Mouse (Mus musculus) embryonic facial prominence, embryonic 12.5 days (tissue): ENCODE measurements at regions not wholly inside any gene's neighbourhood (a gene's known extent, or its start where the extent isn't known, plus 50 kb on each side); places are given as distances from the start of the nearest gene placed in this dataset.
"Not testable (repeated sequence)": the region's sequence is repeated elsewhere in the genome, so short reads cannot be mapped to it uniquely, and the experiment has no call there.

Source experiments
- ATAC-seq: fragments of 200-750 bp; cut with Nextera tagmentation; 2 replicates; pipeline ENCODE4 v1.8.0; 2017; ENCODE audit not compliant: insufficient number of reproducible peaks, insufficient read depth, low FRiP score, low TSS enrichment
- H3K27ac ChIP-seq: fragments of 300-500 bp; sonication (generic); 2 replicates; pipeline ENCODE4 v1.5.1; 2016; ENCODE audit warnings: mild to moderate bottlenecking
- H3K27me3 ChIP-seq: fragments of 300-500 bp; sonication (generic); 2 replicates; pipeline ENCODE4 v1.6.1; 2016; ENCODE audit warnings: mild to moderate bottlenecking, moderate library complexity
- H3K36me3 ChIP-seq: fragments of 300-500 bp; sonication (generic); 2 replicates; pipeline ENCODE4 v1.6.1; 2016; ENCODE audit warnings: mild to moderate bottlenecking
- H3K4me1 ChIP-seq: fragments of 300-500 bp; sonication (generic); 2 replicates; pipeline ENCODE4 v1.6.1; 2016
- H3K4me2 ChIP-seq: fragments of 300-500 bp; sonication (generic); replicated peaks from 2 replicates; pipeline ENCODE4 v1.6.1; 2016; ENCODE audit warnings: mild to moderate bottlenecking, moderate library complexity
- H3K4me3 ChIP-seq: fragments of 300-500 bp; sonication (generic); 2 replicates; pipeline ENCODE4 v1.5.1; 2016; ENCODE audit warnings: mild to moderate bottlenecking
- H3K9ac ChIP-seq: fragments of 300-500 bp; sonication (generic); 2 replicates; pipeline ENCODE4 v1.6.1; 2016; ENCODE audit warnings: mild to moderate bottlenecking, moderate library complexity
- H3K9me3 ChIP-seq: fragments of 300-500 bp; sonication (generic); 2 replicates; pipeline ENCODE4 v1.6.1; 2016; ENCODE audit warnings: mild to moderate bottlenecking, moderate library complexity
- WGBS: fragments of 180-500 bp; shearing (Covaris S2); methylation state at CpG from one replicate; pipeline ENCODE4 v1.1.7; 2016; 5-methylcytosine and 5-hydroxymethylcytosine counted together

- Histone ChIP-seq H3K27ac (no peak overlapping the region), H3K4me1 (no peaks in the 10 kb centered on the region), H3K9ac (no peak overlapping the region), H3K36me3 (no peaks in the 10 kb centered on the region), H3K27me3 (no peaks in the 10 kb centered on the region), H3K4me3 (no peak overlapping the region), H3K4me2 (no peak overlapping the region), H3K9me3 (no peaks in the 10 kb centered on the region)
- ATAC-seq = no peak
- WGBS = 89% methylated on average over 2 of the region's 2 CpGs
Observed at GRCm38 (mm10) chr1:81726268-81727132, 506.4 kb upstream of the Gm9747 start.

DNA sequence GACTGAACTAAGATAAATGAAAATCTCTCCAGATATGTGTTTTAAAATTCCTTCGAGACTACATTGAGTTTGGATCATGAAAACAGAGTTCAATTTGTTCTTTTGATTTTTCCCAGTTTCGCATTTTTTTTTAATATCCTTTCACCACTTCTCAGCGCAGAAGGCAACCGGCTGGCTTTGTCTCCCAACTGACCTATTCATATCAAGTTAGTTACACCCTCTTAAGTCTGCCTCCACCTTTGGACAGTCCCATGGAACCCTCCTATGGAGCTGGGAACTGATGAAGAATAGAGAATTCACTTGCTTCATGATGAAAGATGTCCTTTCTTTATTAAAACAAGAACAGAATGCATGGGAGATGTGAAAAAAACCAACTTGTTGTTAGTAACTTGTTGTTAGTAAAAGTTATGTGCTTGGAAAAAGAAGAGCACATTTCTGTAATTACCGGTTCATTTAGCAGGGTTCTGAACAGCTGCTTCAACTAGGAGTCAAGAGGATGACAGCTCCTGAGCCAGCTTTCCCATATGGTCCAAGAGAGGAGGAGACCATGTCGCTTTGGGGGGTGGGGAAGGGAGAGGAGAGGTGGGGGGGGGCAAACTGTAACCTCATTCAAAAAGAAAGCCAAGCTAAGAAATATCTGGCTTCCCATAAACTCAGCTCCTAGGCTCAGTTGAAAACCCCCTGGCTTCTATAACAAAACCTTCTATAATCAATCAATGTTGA, 495.6 kb upstream of the Gm9747 start:
- no peaks in the 10 kb centered on the region for H3K27me3 ChIP-seq
- H3K9me3 ChIP-seq = no peaks in the 10 kb centered on the region
- no peak overlapping the region for H3K4me3 ChIP-seq
- H3K9ac ChIP-seq = no peak overlapping the region
- ATAC-seq = no peak
- 76% methylated on average over 6 of the region's 6 CpGs for WGBS
- no peaks in the 10 kb centered on the region for H3K36me3 ChIP-seq
- no peak overlapping the region for H3K4me2 ChIP-seq
- no peak overlapping the region for H3K27ac ChIP-seq
- no peaks in the 10 kb centered on the region for H3K4me1 ChIP-seq

GRCm38 (mm10) chr1:81738384-81738783, 494.5 kb upstream of the Gm9747 start:
- Histone ChIP-seq H3K4me3 (no peak overlapping the region), H3K9ac (no peak overlapping the region), H3K36me3 (no peaks in the 10 kb centered on the region), H3K9me3 (no peaks in the 10 kb centered on the region), H3K27ac (no peak overlapping the region), H3K4me2 (no peak overlapping the region), H3K4me1 (no peaks in the 10 kb centered on the region), H3K27me3 (no peaks in the 10 kb centered on the region)
- ATAC-seq = no peak
- WGBS = 13% methylated on average over 2 of the region's 2 CpGs

GRCm38 (mm10) chr1:81739392-81739791, 493.5 kb upstream of the Gm9747 start:
- Histone ChIP-seq H3K9ac (no peak overlapping the region), H3K4me2 (no peak overlapping the region), H3K4me3 (no peak overlapping the region), H3K4me1 (peaks cover 4% of the 10 kb centered on the region; the same call in 1 of the 2 replicates), H3K27ac (no peak overlapping the region), H3K9me3 (no peaks in the 10 kb centered on the region), H3K27me3 (no peaks in the 10 kb centered on the region), H3K36me3 (no peaks in the 10 kb centered on the region)
- ATAC-seq = no peak
- 48% methylated on average over 3 of the region's 3 CpGs for WGBS

- Histone ChIP-seq H3K9me3 (no peaks in the 10 kb centered on the region), H3K4me1 (peaks cover 9% of the 10 kb centered on the region), H3K4me2 (no peak overlapping the region), H3K27me3 (no peaks in the 10 kb centered on the region), H3K27ac (no peak overlapping the region), H3K36me3 (no peaks in the 10 kb centered on the region), H3K9ac (no peak overlapping the region), H3K4me3 (no peak overlapping the region)
- WGBS = 97% methylated on average over 1 of the region's 1 CpGs
- ATAC-seq = no peak
Observed at GRCm38 (mm10) chr1:81739981-81740380, 492.9 kb upstream of the Gm9747 start.

DNA sequence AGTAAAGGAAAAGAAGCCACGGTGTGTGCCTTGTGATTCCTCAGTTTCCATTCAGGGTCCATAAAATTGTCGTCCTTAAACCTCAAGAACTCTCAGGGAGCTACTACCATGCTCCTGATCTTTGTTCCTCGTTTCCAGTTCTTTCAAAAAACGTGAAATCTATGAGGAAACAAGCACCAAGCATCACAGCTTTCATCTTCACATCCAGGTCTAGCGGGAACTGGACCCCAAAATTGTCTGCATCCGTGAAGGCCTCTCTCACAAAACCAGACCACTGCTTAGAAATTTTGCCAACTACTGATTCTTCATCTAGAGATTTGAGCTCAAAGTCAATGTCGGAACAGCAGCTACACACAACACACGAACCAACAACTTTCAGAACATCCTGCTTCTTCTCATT, 491.0 kb upstream of the Gm9747 start:
- not testable (repeated sequence) for H3K27ac ChIP-seq, H3K4me2 ChIP-seq, H3K9me3 ChIP-seq, H3K36me3 ChIP-seq, H3K27me3 ChIP-seq, H3K9ac ChIP-seq, ATAC-seq, H3K4me3 ChIP-seq
- 89% methylated on average over 8 of the region's 8 CpGs for WGBS
- peaks cover 17% of the 10 kb centered on the region for H3K4me1 ChIP-seq

DNA sequence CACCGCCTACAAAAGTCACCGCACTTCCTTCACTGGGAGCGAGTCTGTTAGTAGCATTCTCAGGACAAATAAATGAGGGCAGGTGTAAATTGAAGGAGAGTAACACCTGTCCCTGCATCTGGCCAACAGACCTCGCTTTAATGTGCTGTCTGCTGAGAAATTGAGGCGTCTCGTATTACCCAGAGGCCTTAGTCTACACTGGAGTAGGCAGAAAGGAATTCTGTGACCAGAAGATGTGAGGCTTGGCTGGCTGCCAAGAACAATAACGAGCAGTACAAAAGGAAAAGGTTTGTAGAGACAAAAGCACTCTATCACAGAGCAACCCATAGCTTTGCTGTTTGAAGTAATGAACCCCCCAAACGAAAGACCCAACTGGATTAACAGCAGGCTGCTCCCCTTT, 488.4 kb upstream of the Gm9747 start:
- H3K4me3 ChIP-seq = no peak overlapping the region
- peaks cover 17% of the 10 kb centered on the region for H3K4me1 ChIP-seq
- no peaks in the 10 kb centered on the region for H3K27me3 ChIP-seq
- no peak overlapping the region for H3K9ac ChIP-seq
- peak overlapping the region; percentile 78 for H3K27ac ChIP-seq
- no peaks in the 10 kb centered on the region for H3K9me3 ChIP-seq
- no peak overlapping the region for H3K4me2 ChIP-seq
- ATAC-seq = peak; percentile 93
- WGBS = 13% methylated on average over 8 of the region's 8 CpGs
- no peaks in the 10 kb centered on the region for H3K36me3 ChIP-seq

DNA sequence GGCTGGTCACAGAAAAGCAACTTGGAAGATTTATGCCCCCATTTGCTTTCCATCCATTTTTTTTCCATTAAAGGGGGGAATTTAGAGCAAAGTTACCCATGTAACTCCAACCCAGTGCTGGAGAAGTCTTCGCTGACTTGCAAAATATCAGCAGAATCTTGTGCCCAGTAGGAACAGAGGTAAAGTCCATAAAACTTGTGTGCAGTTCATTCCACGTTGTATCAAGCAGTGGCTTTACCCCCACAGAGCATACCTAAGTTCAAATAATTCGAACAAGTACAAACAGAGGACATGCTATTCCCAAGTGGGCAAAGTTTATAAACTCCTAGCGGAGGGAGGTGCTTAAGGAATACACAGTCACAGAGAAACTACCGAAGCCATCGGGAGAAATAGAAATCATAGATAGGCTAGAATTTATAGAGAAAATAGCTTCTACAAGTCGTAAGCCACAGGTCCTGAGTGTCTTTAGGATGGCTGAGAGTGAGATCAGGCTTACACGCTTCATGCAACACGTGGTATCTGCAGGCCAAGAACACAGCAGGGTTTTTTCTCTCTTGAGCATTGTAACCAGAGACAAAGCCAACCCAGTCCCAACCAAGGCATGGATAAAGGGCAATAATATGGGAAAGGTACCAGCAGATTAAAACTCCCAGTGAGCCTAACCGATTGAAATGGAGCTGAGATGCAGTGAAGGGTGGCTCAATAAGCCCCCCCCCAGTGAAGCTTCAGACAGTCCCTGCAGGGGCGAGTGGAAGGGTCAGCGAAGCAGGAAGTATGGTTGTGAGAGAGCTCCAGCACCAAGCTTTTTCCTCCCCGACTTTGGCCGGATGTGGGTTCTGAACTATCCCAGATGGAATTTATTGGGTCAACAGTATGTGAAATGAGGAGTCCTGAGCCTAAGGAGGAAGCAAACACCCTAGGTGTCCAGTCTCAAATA, 487.6 kb upstream of the Gm9747 start:
- WGBS = 58% methylated on average over 14 of the region's 14 CpGs
- no peaks in the 10 kb centered on the region for H3K27me3 ChIP-seq
- ATAC-seq = peak; percentile 38; the same call in 1 of the 2 replicates
- no peaks in the 10 kb centered on the region for H3K9me3 ChIP-seq
- H3K27ac ChIP-seq = peak overlapping the region; percentile 78
- no peaks in the 10 kb centered on the region for H3K36me3 ChIP-seq
- no peak overlapping the region for H3K4me3 ChIP-seq
- H3K9ac ChIP-seq = no peak overlapping the region
- peaks cover 17% of the 10 kb centered on the region for H3K4me1 ChIP-seq
- no peak overlapping the region for H3K4me2 ChIP-seq

DNA sequence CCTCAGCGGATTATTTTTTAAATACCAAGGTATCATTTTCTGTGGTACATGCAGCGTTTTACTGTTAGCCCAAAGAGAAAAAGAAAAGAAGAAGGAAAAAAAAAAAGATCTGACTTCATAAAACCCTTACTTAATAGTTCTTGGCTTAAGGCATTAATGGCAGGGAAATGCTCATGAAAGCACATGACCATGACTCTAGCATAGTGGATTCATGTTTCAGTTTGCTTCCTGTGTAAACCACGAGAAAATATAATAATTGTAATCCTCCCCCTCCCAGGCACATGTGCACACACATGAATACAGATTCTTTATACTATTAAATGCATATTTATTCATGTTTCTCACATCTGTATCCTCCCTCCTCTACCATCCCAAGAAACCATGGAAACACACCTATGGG, 486.9 kb upstream of the Gm9747 start:
- no peaks in the 10 kb centered on the region for H3K9me3 ChIP-seq
- H3K27me3 ChIP-seq = no peaks in the 10 kb centered on the region
- ATAC-seq = no peak
- peaks cover 17% of the 10 kb centered on the region for H3K4me1 ChIP-seq
- no peak overlapping the region for H3K4me3 ChIP-seq
- H3K36me3 ChIP-seq = no peaks in the 10 kb centered on the region
- H3K4me2 ChIP-seq = no peak overlapping the region
- peak overlapping the region; percentile 31; the same call in 1 of the 2 replicates for H3K27ac ChIP-seq
- 59% methylated on average over 3 of the region's 3 CpGs for WGBS
- H3K9ac ChIP-seq = no peak overlapping the region

DNA sequence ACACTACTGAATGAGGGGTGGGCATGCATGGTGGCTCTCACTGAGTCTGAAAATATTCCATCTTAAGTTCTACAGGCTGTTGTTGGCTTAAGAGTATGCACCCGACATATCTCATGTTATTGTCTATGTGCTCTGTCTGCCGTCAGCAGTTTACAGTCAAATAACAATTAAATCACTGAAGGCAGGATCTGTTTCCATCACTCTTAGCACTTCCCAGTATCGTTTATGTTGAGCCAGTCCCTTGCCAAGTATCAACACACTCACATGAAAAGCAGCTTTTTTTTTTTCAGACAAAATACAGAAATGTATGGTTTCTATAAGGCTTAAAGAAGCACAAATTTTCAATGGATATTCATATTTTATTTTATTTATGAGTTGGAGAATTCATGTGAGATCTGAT, 485.9 kb upstream of the Gm9747 start:
- no peaks in the 10 kb centered on the region for H3K36me3 ChIP-seq
- no peak overlapping the region for H3K27ac ChIP-seq
- H3K27me3 ChIP-seq = no peaks in the 10 kb centered on the region
- WGBS = 76% methylated on average over 3 of the region's 3 CpGs
- no peaks in the 10 kb centered on the region for H3K9me3 ChIP-seq
- peaks cover 17% of the 10 kb centered on the region for H3K4me1 ChIP-seq
- no peak overlapping the region for H3K4me3 ChIP-seq
- no peak overlapping the region for H3K4me2 ChIP-seq
- H3K9ac ChIP-seq = no peak overlapping the region
- ATAC-seq = no peak

GRCm38 (mm10) chr1:81754067-81754466, 478.8 kb upstream of the Gm9747 start:
- H3K27ac ChIP-seq = no peak overlapping the region
- 88% methylated on average over 2 of the region's 2 CpGs for WGBS
- no peak overlapping the region for H3K4me2 ChIP-seq
- no peak overlapping the region for H3K9ac ChIP-seq
- H3K27me3 ChIP-seq = no peaks in the 10 kb centered on the region
- no peaks in the 10 kb centered on the region for H3K4me1 ChIP-seq
- no peak overlapping the region for H3K4me3 ChIP-seq
- H3K36me3 ChIP-seq = no peaks in the 10 kb centered on the region
- no peaks in the 10 kb centered on the region for H3K9me3 ChIP-seq
- no peak for ATAC-seq
